Mouse (Mus musculus) liver, embryonic 11.5 days (tissue): ENCODE data around the gene Vps37c. TPM values are rescaled to one million over a fixed set of nuclear protein-coding genes. Genes with fewer than 3 reads are reported as not detected.

Experiments used
- ATAC-seq: fragments of 200-750 bp; cut with Nextera tagmentation; replicated peaks from 2 replicates; pipeline ENCODE4 v1.8.0; 2017; ENCODE audit warnings: moderate number of reproducible peaks, mild to moderate bottlenecking, moderate TSS enrichment, moderate library complexity; ENCODE audit not compliant: low FRiP score
- DNase-seq: peaks from one replicate; pipeline ENCODE4 v3.0.0-alpha.2; 2017; ENCODE audit warnings: low spot score
- H3K27ac ChIP-seq: fragments of 300-500 bp; sonication (generic); 2 replicates; pipeline ENCODE4 v1.5.1; 2014; ENCODE audit warnings: mild to moderate bottlenecking, low read depth, low read length, control low read depth
- H3K27me3 ChIP-seq: fragments of 300-500 bp; sonication (generic); replicated peaks from 2 replicates; pipeline ENCODE4 v1.6.1; 2014; ENCODE audit warnings: low read length, mixed read lengths; ENCODE audit not compliant: control insufficient read depth, insufficient read depth
- H3K36me3 ChIP-seq: fragments of 300-500 bp; sonication (generic); 2 replicates; pipeline ENCODE4 v1.6.1; 2014; ENCODE audit warnings: mild to moderate bottlenecking, low read length, moderate library complexity, mixed read lengths; ENCODE audit not compliant: control insufficient read depth, insufficient read depth
- H3K4me1 ChIP-seq: fragments of 300-500 bp; sonication (generic); replicated peaks from 2 replicates; pipeline ENCODE4 v1.6.1; 2014; ENCODE audit warnings: low read length, mixed read lengths; ENCODE audit not compliant: control insufficient read depth, insufficient read depth
- H3K4me2 ChIP-seq: fragments of 300-500 bp; sonication (generic); 2 replicates; pipeline ENCODE4 v1.6.1; 2014; ENCODE audit warnings: mild to moderate bottlenecking, control low read depth, moderate library complexity
- H3K4me3 ChIP-seq: fragments of 300-500 bp; sonication (generic); 2 replicates; pipeline ENCODE4 v1.5.1; 2014; ENCODE audit warnings: low read depth, low read length, control low read depth
- H3K9ac ChIP-seq: fragments of 300-500 bp; sonication (generic); 2 replicates; pipeline ENCODE4 v1.6.1; 2014; ENCODE audit warnings: low read depth, low read length, control low read depth
- H3K9me3 ChIP-seq: fragments of 300-500 bp; sonication (generic); 2 replicates; pipeline ENCODE4 v1.6.1; 2016; ENCODE audit warnings: low read length, inconsistent platforms, mixed read lengths; ENCODE audit not compliant: control insufficient read depth
- WGBS: fragments of 180-500 bp; shearing (Covaris S2); extraction: QIAGEN DNeasy Blood & Tissue Kit; methylation state at CpG from one replicate; pipeline ENCODE4 v1.1.7; 2014; 5-methylcytosine and 5-hydroxymethylcytosine counted together
- polyA plus RNA-seq: library from polyadenylated mRNA; unstranded; fragments of >200 nt; fragmentation: Nextera tagmentation; extraction: Ambion mirVana; gene quantifications from 2 replicates; pipeline ENCODE4 v1.2.1, GENCODE M21; 2014

Vps37c gene
- polyA plus RNA-seq, 1 experiment from 2014 or later: 23.2 TPM

GRCm38 (mm10) chr19:10747182-10747581, 58.6 kb downstream of the Vps37c start:
- ATAC-seq (no peak), DNase-seq (no peak)
- Histone ChIP-seq H3K36me3 (no peaks in the 10 kb centered on the region), H3K4me3 (no peak overlapping the region), H3K27ac (no peak overlapping the region), H3K27me3 (no peaks in the 10 kb centered on the region), H3K9ac (no peak overlapping the region), H3K4me1 (no peaks in the 10 kb centered on the region), H3K9me3 (no peaks in the 10 kb centered on the region), H3K4me2 (no peak overlapping the region)
- 75% methylated on average over 7 of the region's 7 CpGs for WGBS

GRCm38 (mm10) chr19:10747718-10748117, 59.2 kb downstream of the Vps37c start:
- DNase-seq (no peak), ATAC-seq (no peak)
- H3K27me3 ChIP-seq: no peaks in the 10 kb centered on the region
- H3K9me3 ChIP-seq: no peaks in the 10 kb centered on the region
- 73% methylated on average over 6 of the region's 6 CpGs for WGBS
- no peaks in the 10 kb centered on the region for H3K36me3 ChIP-seq
- no peak overlapping the region for H3K4me2 ChIP-seq
- no peaks in the 10 kb centered on the region for H3K4me1 ChIP-seq
- no peak overlapping the region for H3K4me3 ChIP-seq
- H3K9ac ChIP-seq: no peak overlapping the region
- H3K27ac ChIP-seq: no peak overlapping the region

GRCm38 (mm10) chr19:10748401-10749102, 60.0 kb downstream of the Vps37c start:
- no peak for DNase-seq
- H3K9me3 ChIP-seq: no peaks in the 10 kb centered on the region
- H3K27me3 ChIP-seq: no peaks in the 10 kb centered on the region
- ATAC-seq: no peak
- H3K36me3 ChIP-seq: no peaks in the 10 kb centered on the region
- H3K9ac ChIP-seq: no peak overlapping the region
- H3K4me3 ChIP-seq: no peak overlapping the region
- H3K4me2 ChIP-seq: no peak overlapping the region
- H3K4me1 ChIP-seq: no peaks in the 10 kb centered on the region
- no peak overlapping the region for H3K27ac ChIP-seq
- 73% methylated on average over 11 of the region's 11 CpGs for WGBS

- Histone ChIP-seq H3K27ac (no peak overlapping the region), H3K4me3 (no peak overlapping the region), H3K27me3 (no peaks in the 10 kb centered on the region), H3K9ac (no peak overlapping the region), H3K4me2 (no peak overlapping the region), H3K36me3 (no peaks in the 10 kb centered on the region), H3K4me1 (no peaks in the 10 kb centered on the region), H3K9me3 (no peaks in the 10 kb centered on the region)
- 89% methylated on average over 6 of the region's 6 CpGs for WGBS
- DNase-seq (no peak), ATAC-seq (no peak)
These were observed 60.8 kb downstream of the Vps37c start for GRCm38 (mm10) chr19:10749295-10749694.

GRCm38 (mm10) chr19:10750161-10750560, 61.6 kb downstream of the Vps37c start:
- WGBS: 73% methylated on average over 6 of the region's 6 CpGs
- DNase-seq (no peak), ATAC-seq (no peak)
- H3K4me3 ChIP-seq: no peak overlapping the region
- no peaks in the 10 kb centered on the region for H3K4me1 ChIP-seq
- no peaks in the 10 kb centered on the region for H3K36me3 ChIP-seq
- H3K9me3 ChIP-seq: no peaks in the 10 kb centered on the region
- no peaks in the 10 kb centered on the region for H3K27me3 ChIP-seq
- H3K27ac ChIP-seq: no peak overlapping the region
- no peak overlapping the region for H3K9ac ChIP-seq
- no peak overlapping the region for H3K4me2 ChIP-seq

GRCm38 (mm10) chr19:10751607-10752006, 63.1 kb downstream of the Vps37c start:
- 65% methylated on average over 1 of the region's 1 CpGs for WGBS
- no peak overlapping the region for H3K4me3 ChIP-seq
- DNase-seq (no peak), ATAC-seq (no peak)
- H3K27me3 ChIP-seq: no peaks in the 10 kb centered on the region
- no peaks in the 10 kb centered on the region for H3K4me1 ChIP-seq
- no peak overlapping the region for H3K27ac ChIP-seq
- no peak overlapping the region for H3K9ac ChIP-seq
- H3K4me2 ChIP-seq: no peak overlapping the region
- no peaks in the 10 kb centered on the region for H3K36me3 ChIP-seq
- no peaks in the 10 kb centered on the region for H3K9me3 ChIP-seq

GRCm38 (mm10) chr19:10752106-10752505, 63.6 kb downstream of the Vps37c start:
- H3K27me3 ChIP-seq: no peaks in the 10 kb centered on the region
- no peaks in the 10 kb centered on the region for H3K36me3 ChIP-seq
- no peak overlapping the region for H3K27ac ChIP-seq
- H3K4me2 ChIP-seq: no peak overlapping the region
- WGBS: 87% methylated on average over 6 of the region's 6 CpGs
- no peaks in the 10 kb centered on the region for H3K9me3 ChIP-seq
- no peaks in the 10 kb centered on the region for H3K4me1 ChIP-seq
- DNase-seq (no peak), ATAC-seq (no peak)
- H3K4me3 ChIP-seq: no peak overlapping the region
- H3K9ac ChIP-seq: no peak overlapping the region

- Histone ChIP-seq H3K4me3 (no peak overlapping the region), H3K4me1 (no peaks in the 10 kb centered on the region), H3K9ac (no peak overlapping the region), H3K27me3 (no peaks in the 10 kb centered on the region), H3K27ac (no peak overlapping the region), H3K36me3 (no peaks in the 10 kb centered on the region), H3K9me3 (no peaks in the 10 kb centered on the region), H3K4me2 (no peak overlapping the region)
- WGBS: 88% methylated on average over 5 of the region's 5 CpGs
- ATAC-seq: no peak
- DNase-seq: no peak
These were observed 64.1 kb downstream of the Vps37c start for GRCm38 (mm10) chr19:10752646-10753045.

GRCm38 (mm10) chr19:10757125-10757524, 68.6 kb downstream of the Vps37c start:
- no peak overlapping the region for H3K9ac ChIP-seq
- H3K4me3 ChIP-seq: no peak overlapping the region
- no peaks in the 10 kb centered on the region for H3K4me1 ChIP-seq
- no peaks in the 10 kb centered on the region for H3K9me3 ChIP-seq
- H3K4me2 ChIP-seq: no peak overlapping the region
- no peaks in the 10 kb centered on the region for H3K36me3 ChIP-seq
- H3K27me3 ChIP-seq: no peaks in the 10 kb centered on the region
- no peak for DNase-seq
- no peak for ATAC-seq
- no peak overlapping the region for H3K27ac ChIP-seq
